Mouse (Mus musculus) embryonic facial prominence, embryonic 13.5 days (tissue): ENCODE measurements around the gene Amz1. TPM values are rescaled to one million over a fixed set of nuclear protein-coding genes. Genes with fewer than 3 reads are reported as not detected.
A peak's percentile ranks its signal among the peaks of the same experiment; 100 is the strongest.

Experiments
- ATAC-seq: fragments of 200-750 bp; cut with Nextera tagmentation; 2 replicates; pipeline ENCODE4 v1.8.0; 2017; ENCODE audit warnings: low read depth; ENCODE audit not compliant: insufficient number of reproducible peaks, insufficient read depth, low FRiP score, low TSS enrichment
- H3K27ac ChIP-seq: fragments of 300-500 bp; sonication (generic); 2 replicates; pipeline ENCODE4 v1.5.1; 2015; ENCODE audit warnings: moderate library complexity, mild to moderate bottlenecking, inconsistent platforms
- H3K27me3 ChIP-seq: fragments of 300-500 bp; sonication (generic); 2 replicates; pipeline ENCODE4 v1.6.1; 2015; ENCODE audit warnings: mild to moderate bottlenecking, inconsistent platforms
- H3K36me3 ChIP-seq: fragments of 300-500 bp; sonication (generic); 2 replicates; pipeline ENCODE4 v1.6.1; 2015; ENCODE audit warnings: mild to moderate bottlenecking, inconsistent platforms
- H3K4me1 ChIP-seq: fragments of 300-500 bp; sonication (generic); 2 replicates; pipeline ENCODE4 v1.6.1; 2015; ENCODE audit warnings: inconsistent platforms
- H3K4me2 ChIP-seq: fragments of 300-500 bp; sonication (generic); 2 replicates; pipeline ENCODE4 v1.6.1; 2015; ENCODE audit warnings: moderate library complexity, mild to moderate bottlenecking, inconsistent platforms
- H3K4me3 ChIP-seq: fragments of 300-500 bp; sonication (generic); 2 replicates; pipeline ENCODE4 v1.5.1; 2015; ENCODE audit warnings: mild to moderate bottlenecking, inconsistent platforms
- H3K9ac ChIP-seq: fragments of 300-500 bp; sonication (generic); 2 replicates; pipeline ENCODE4 v1.6.1; 2015; ENCODE audit warnings: mild to moderate bottlenecking, inconsistent platforms
- H3K9me3 ChIP-seq: fragments of 300-500 bp; sonication (generic); 2 replicates; pipeline ENCODE4 v1.6.1; 2016; ENCODE audit warnings: inconsistent platforms
- WGBS: fragments of 180-500 bp; shearing (Covaris S2); methylation state at CpG from one replicate; pipeline ENCODE4 v1.1.7; 2015; ENCODE audit warnings: mixed read lengths; 5-methylcytosine and 5-hydroxymethylcytosine counted together
- polyA plus RNA-seq: library from polyadenylated mRNA; unstranded; fragments of >200 nt; fragmentation: Nextera tagmentation; extraction: Ambion mirVana; gene quantifications from 2 replicates; pipeline ENCODE4 v1.2.1, GENCODE M21; 2015

Gene Amz1
- polyA plus RNA-seq: 0.63 and 0.83 TPM in 2 replicates

GRCm38 (mm10) chr5:140723822-140724221 lies at the start of gene Amz1:
Gene Amz1 (plus strand): TSS chr5:140724127.
- no peak within 1 kb of the TSS for H3K9ac ChIP-seq
- no peak within 1 kb of the TSS for H3K4me2 ChIP-seq
- WGBS: 79% methylated on average over 13 of the region's 13 CpGs
- H3K27ac ChIP-seq: no peak within 1 kb of the TSS
- H3K27me3 ChIP-seq: no peaks in the 10 kb centered on the region
- H3K36me3 ChIP-seq: peaks cover 14% of the 10 kb centered on the region
- no peak within 1 kb of the TSS for H3K4me3 ChIP-seq
- no peaks in the 10 kb centered on the region for H3K4me1 ChIP-seq
- no peaks in the 10 kb centered on the region for H3K9me3 ChIP-seq
- no peak for ATAC-seq

- H3K9me3 ChIP-seq: no peaks in the 10 kb centered on the region
- H3K4me3 ChIP-seq: no peak overlapping the region
- 0 out of 2 replicates have a peak overlapping the region, but pooled peaks have one; percentile 22 for H3K9ac ChIP-seq
- no peaks in the 10 kb centered on the region for H3K27me3 ChIP-seq
- ATAC-seq: no peak
- H3K4me1 ChIP-seq: no peaks in the 10 kb centered on the region
- H3K27ac ChIP-seq: no peak overlapping the region
- H3K36me3 ChIP-seq: peaks cover 80% of the 10 kb centered on the region
- H3K4me2 ChIP-seq: no peak overlapping the region
- WGBS: 85% methylated on average over 11 of the region's 11 CpGs
Measured at GRCm38 (mm10) chr5:140675079-140675478, 48.8 kb upstream of the Amz1 start.

- Histone ChIP-seq H3K9me3 (no peaks in the 10 kb centered on the region), H3K4me1 (no peaks in the 10 kb centered on the region), H3K9ac (no peak overlapping the region), H3K4me3 (no peak overlapping the region), H3K4me2 (no peak overlapping the region), H3K36me3 (peaks cover 79% of the 10 kb centered on the region), H3K27ac (no peak overlapping the region), H3K27me3 (no peaks in the 10 kb centered on the region)
- 87% methylated on average over 11 of the region's 11 CpGs for WGBS
- ATAC-seq: no peak
Measured at GRCm38 (mm10) chr5:140675640-140676039, 48.3 kb upstream of the Amz1 start.

DNA sequence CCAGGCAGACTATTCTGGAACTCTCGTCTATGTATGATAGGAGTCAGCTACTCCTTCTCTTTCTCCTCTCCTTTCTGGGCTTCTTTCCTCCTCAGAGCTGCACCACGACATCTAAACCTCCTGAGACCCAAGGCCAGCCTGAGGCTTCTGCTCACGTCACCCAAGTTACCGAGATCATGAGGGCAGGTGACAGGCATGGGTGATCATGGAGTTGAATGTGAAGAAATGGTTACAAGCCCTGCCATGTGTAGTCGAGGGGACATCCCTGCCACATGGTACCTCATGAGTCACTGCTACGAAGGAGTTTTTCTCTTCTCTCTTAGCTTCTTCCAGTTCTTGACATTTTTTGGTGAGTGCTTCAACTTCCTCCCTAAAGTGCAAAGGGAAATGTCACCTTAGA lies 46.8 kb upstream of the Amz1 start:
- H3K27me3 ChIP-seq: no peaks in the 10 kb centered on the region
- H3K27ac ChIP-seq: no peak overlapping the region
- H3K4me1 ChIP-seq: no peaks in the 10 kb centered on the region
- no peak overlapping the region for H3K9ac ChIP-seq
- H3K4me2 ChIP-seq: no peak overlapping the region
- 92% methylated on average over 6 of the region's 6 CpGs for WGBS
- H3K4me3 ChIP-seq: no peak overlapping the region
- ATAC-seq: no peak
- peaks cover 74% of the 10 kb centered on the region for H3K36me3 ChIP-seq
- no peaks in the 10 kb centered on the region for H3K9me3 ChIP-seq

- Histone ChIP-seq H3K4me3 (no peak overlapping the region), H3K36me3 (peaks cover 64% of the 10 kb centered on the region), H3K4me2 (no peak overlapping the region)
Measured at GRCm38 (mm10) chr5:140680051-140680450, 43.9 kb upstream of the Amz1 start.

DNA sequence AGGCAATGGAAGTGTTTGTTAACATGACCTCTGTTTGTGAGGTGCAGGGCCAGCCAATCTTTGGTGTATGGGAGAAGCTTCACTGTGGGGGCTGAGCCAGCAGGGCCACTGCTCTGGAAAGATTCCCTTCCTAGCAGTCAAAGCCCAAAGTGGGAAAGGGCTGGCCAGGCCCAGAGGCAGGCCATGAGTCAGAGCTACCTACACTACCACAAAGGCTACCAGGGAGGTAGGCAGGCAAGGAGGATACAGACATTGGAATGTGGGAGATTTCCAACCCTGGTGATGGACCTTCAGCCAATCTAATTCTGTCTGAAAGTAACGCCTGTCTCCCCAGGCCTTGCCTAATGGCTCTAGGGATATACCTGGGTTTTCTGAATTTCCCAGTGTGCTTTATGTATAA lies 43.0 kb upstream of the Amz1 start:
- ATAC-seq: no peak

More at GRCm38 (mm10) chr5:140680051-140680450, 43.9 kb upstream of the Amz1 start:
- 85% methylated on average over 6 of the region's 6 CpGs for WGBS
- ATAC-seq: no peak; the same call in 1 of the 2 replicates
- Histone ChIP-seq H3K4me1 (0 out of 2 replicates have a peak, but pooled peaks cover 3% of the 10 kb centered on the region), H3K27me3 (no peaks in the 10 kb centered on the region), H3K9ac (no peak overlapping the region), H3K27ac (no peak overlapping the region), H3K9me3 (no peaks in the 10 kb centered on the region)

GRCm38 (mm10) chr5:140682113-140682512 lies 41.8 kb upstream of the Amz1 start:
- WGBS: 93% methylated on average over 6 of the region's 6 CpGs
- Histone ChIP-seq H3K36me3 (peaks cover 60% of the 10 kb centered on the region), H3K4me3 (no peak overlapping the region)

More for the DNA sequence above, 43.0 kb upstream of the Amz1 start:
- H3K9ac ChIP-seq: no peak overlapping the region
- peaks cover 61% of the 10 kb centered on the region for H3K36me3 ChIP-seq
- 0 out of 2 replicates have a peak, but pooled peaks cover 3% of the 10 kb centered on the region for H3K4me1 ChIP-seq
- H3K27ac ChIP-seq: no peak overlapping the region
- H3K9me3 ChIP-seq: no peaks in the 10 kb centered on the region
- no peaks in the 10 kb centered on the region for H3K27me3 ChIP-seq
- no peak overlapping the region for H3K4me2 ChIP-seq
- no peak overlapping the region for H3K4me3 ChIP-seq
- WGBS: 100% methylated on average over 1 of the region's 1 CpGs

DNA sequence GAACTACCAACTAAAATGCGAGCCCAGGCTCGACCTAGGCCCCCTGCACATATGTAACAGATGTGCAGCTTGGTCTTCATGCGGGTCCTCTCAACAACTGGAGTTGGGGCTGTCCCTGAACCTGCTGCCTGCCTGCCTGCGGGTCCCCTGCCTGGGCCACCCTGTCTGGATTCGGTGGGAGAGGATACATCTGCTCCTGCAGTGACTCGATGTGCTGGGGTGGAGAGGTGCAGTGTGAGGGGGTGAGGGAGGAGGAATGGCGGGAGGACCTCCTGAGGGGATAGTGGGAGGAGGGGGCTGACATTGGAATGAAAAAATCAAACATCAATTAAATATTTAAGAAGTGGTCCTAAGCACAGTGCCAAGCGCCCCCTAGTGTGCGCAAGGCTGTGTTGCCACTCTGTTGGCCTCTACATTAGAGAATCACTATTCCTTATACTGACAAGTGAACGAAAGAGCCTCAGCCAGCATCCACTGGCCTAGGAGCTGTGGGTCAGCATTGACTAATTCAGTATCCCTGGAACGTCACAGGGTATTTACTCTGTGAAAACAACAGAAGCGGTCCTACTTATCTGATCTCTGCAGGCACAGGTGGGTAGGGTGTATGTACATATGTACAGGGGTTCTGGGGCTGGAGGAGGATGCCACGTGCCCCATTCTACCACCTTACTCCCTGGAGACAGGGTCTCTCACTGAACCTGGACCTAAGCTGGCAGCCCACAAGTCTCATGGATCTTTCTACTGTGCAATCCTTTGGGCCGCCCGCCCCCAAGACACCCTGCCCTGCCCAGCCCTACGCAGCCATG lies 39.4 kb upstream of the Amz1 start:
- Histone ChIP-seq H3K4me2 (no peak overlapping the region), H3K36me3 (peaks cover 70% of the 10 kb centered on the region), H3K4me1 (0 out of 2 replicates have a peak, but pooled peaks cover 3% of the 10 kb centered on the region), H3K4me3 (no peak overlapping the region), H3K9me3 (no peaks in the 10 kb centered on the region), H3K27me3 (no peaks in the 10 kb centered on the region), H3K9ac (0 out of 2 replicates have a peak overlapping the region, but pooled peaks have one; percentile 2), H3K27ac (no peak overlapping the region)
- ATAC-seq: no peak
- 56% methylated on average over 16 of the region's 16 CpGs for WGBS

More at GRCm38 (mm10) chr5:140682113-140682512, 41.8 kb upstream of the Amz1 start:
- no peaks in the 10 kb centered on the region for H3K9me3 ChIP-seq
- no peak overlapping the region for H3K27ac ChIP-seq
- H3K27me3 ChIP-seq: no peaks in the 10 kb centered on the region
- H3K9ac ChIP-seq: no peak overlapping the region
- no peak overlapping the region for H3K4me2 ChIP-seq
- H3K4me1 ChIP-seq: 0 out of 2 replicates have a peak, but pooled peaks cover 3% of the 10 kb centered on the region
- no peak for ATAC-seq

- no peaks in the 10 kb centered on the region for H3K27me3 ChIP-seq
- ATAC-seq: no peak
- H3K9ac ChIP-seq: no peak overlapping the region
- peaks cover 12% of the 10 kb centered on the region for H3K4me1 ChIP-seq
- H3K4me3 ChIP-seq: no peak overlapping the region
- H3K9me3 ChIP-seq: no peaks in the 10 kb centered on the region
- 80% methylated on average over 3 of the region's 3 CpGs for WGBS
- H3K36me3 ChIP-seq: peaks cover 79% of the 10 kb centered on the region
- no peak overlapping the region for H3K4me2 ChIP-seq
- H3K27ac ChIP-seq: no peak overlapping the region
Measured at GRCm38 (mm10) chr5:140688434-140688833, 35.5 kb upstream of the Amz1 start.

GRCm38 (mm10) chr5:140695987-140696386 lies 27.9 kb upstream of the Amz1 start:
- Histone ChIP-seq H3K36me3 (peaks cover 68% of the 10 kb centered on the region), H3K4me2 (no peak overlapping the region), H3K9me3 (no peaks in the 10 kb centered on the region), H3K4me1 (peaks cover 16% of the 10 kb centered on the region), H3K9ac (no peak overlapping the region), H3K27ac (no peak overlapping the region), H3K27me3 (no peaks in the 10 kb centered on the region), H3K4me3 (no peak overlapping the region)
- no peak for ATAC-seq
- 56% methylated on average over 7 of the region's 7 CpGs for WGBS

DNA sequence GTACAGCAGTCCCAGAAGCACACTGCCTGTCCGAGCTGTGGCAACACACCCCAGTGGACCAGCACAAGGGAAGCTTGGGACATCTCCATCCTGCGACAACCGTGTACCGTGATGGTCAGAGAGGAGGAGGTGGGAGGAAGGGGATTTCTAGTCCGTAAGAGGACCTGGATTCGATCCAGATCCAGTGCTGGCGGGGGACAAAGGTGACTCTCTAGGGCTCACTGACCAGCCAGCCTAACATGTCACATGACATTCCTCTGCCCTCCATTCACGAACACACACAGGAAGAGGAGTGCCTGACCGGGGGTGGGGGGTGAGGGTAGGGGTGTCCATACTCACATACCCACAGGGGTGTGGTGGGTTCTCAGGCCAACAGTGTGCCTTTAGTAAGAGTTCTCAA lies 24.2 kb upstream of the Amz1 start:
- Histone ChIP-seq H3K27ac (no peak overlapping the region), H3K27me3 (no peaks in the 10 kb centered on the region), H3K9me3 (no peaks in the 10 kb centered on the region), H3K4me2 (no peak overlapping the region), H3K4me3 (no peak overlapping the region), H3K4me1 (peaks cover 24% of the 10 kb centered on the region), H3K9ac (no peak overlapping the region), H3K36me3 (peaks cover 37% of the 10 kb centered on the region)
- 80% methylated on average over 9 of the region's 9 CpGs for WGBS
- no peak for ATAC-seq

GRCm38 (mm10) chr5:140701661-140702060 lies 22.3 kb upstream of the Amz1 start:
- Histone ChIP-seq H3K27ac (peak overlapping the region; percentile 92), H3K4me1 (peaks cover 32% of the 10 kb centered on the region), H3K9ac (peak overlapping the region; percentile 90), H3K9me3 (no peaks in the 10 kb centered on the region), H3K4me2 (peak overlapping the region; percentile 78), H3K27me3 (no peaks in the 10 kb centered on the region), H3K36me3 (peaks cover 24% of the 10 kb centered on the region), H3K4me3 (peak overlapping the region; percentile 78)
- under 1% methylated on average over 25 of the region's 25 CpGs for WGBS
- 0 out of 2 replicates have a peak, but pooled peaks have one; percentile 2 for ATAC-seq
